Mouse (Mus musculus) myocyte (in vitro differentiated cells): ENCODE results near the gene Zfp13.

Experiments used
- POLR2A ChIP-seq: IDR thresholded peaks from one replicate; pipeline ENCODE4 v1.6.1; 2011; ENCODE audit warnings: low read depth, mild to moderate bottlenecking, control low read depth, moderate library complexity; ENCODE audit not compliant: insufficient read length
- USF1 ChIP-seq: IDR thresholded peaks from one replicate; pipeline ENCODE4 v1.6.1; 2011; ENCODE audit warnings: low read depth, mild to moderate bottlenecking, control low read depth, moderate library complexity

- TF ChIP-seq POLR2A (no peak), USF1 (no peak)
These were observed 46.6 kb upstream of the Zfp13 start for GRCm38 (mm10) chr17:23645894-23646293.
